Mouse (Mus musculus) left cerebral cortex, adult 18-20 months (tissue): Measurements from ENCODE around the gene Nell2. TPM values are rescaled to one million over a fixed set of nuclear protein-coding genes. Genes with fewer than 3 reads are reported as not detected.
"Not testable (repeated sequence)": the region's sequence is repeated elsewhere in the genome, so short reads cannot be mapped to it uniquely, and the experiment has no call there.

Source experiments
- DNase-seq, 2 experiments: peaks; one replicate each; pipeline ENCODE4 v3.0.0; 2021 to 2022; ENCODE audit warnings: low spot score in 2 of 2, mixed read lengths in 1 of 2
- long read RNA-seq, 2 experiments: library from polyadenylated mRNA; stranded (forward); transcript quantifications; one replicate each; pipeline ENCODE4 v2.0.0; 2021
- total RNA-seq, 2 experiments: library from RNA; stranded (reverse); gene quantifications; 2 replicates each; pipeline ENCODE4 v1.2.3; 2021

Gene Nell2
- total RNA-seq, result 100 to 1,000 TPM; 483 to 499 TPM
- long read RNA-seq, experiment 1, transcript Nell2-202 (21 exons, 3,220 nt), result major isoform, 68 of 632 reads
- long read RNA-seq, experiment 1, transcript Nell2-201 (21 exons, 2,675 nt), result minor isoform, 45 of 632 reads
- long read RNA-seq, experiment 1, partial matches to known transcripts, result 430 of 632 reads
- long read RNA-seq, experiment 1, other reads (novel, unspliced or antisense), result 89 of 632 reads
- long read RNA-seq, experiment 2, transcript Nell2-202 (21 exons, 3,220 nt), result minor isoform, 55 of 513 reads
- long read RNA-seq, experiment 2, transcript Nell2-201 (21 exons, 2,675 nt), result major isoform, 59 of 513 reads
- long read RNA-seq, experiment 2, partial matches to known transcripts, result 336 of 513 reads
- long read RNA-seq, experiment 2, other reads (novel, unspliced or antisense), result 63 of 513 reads

GRCm38 (mm10) chr15:95527948-95528861 lies at the start of gene Nell2:
Gene Nell2, minus strand, starts transcription at chr15:95528559.
- peak; percentile 69 to 80 for DNase-seq

GRCm38 (mm10) chr15:95574661-95575060 lies 46.3 kb upstream of the Nell2 start:
- DNase-seq, result peak; percentile 50 to 76

GRCm38 (mm10) chr15:95569606-95570005 lies 41.2 kb upstream of the Nell2 start:
- DNase-seq, result no peak

- DNase-seq, result no peak
Observed at GRCm38 (mm10) chr15:95565160-95565559, 36.8 kb upstream of the Nell2 start.

- no peak for DNase-seq
Observed at GRCm38 (mm10) chr15:95561303-95561702, 32.9 kb upstream of the Nell2 start.

GRCm38 (mm10) chr15:95550011-95550410 lies 21.7 kb upstream of the Nell2 start:
- DNase-seq, result no peak

GRCm38 (mm10) chr15:95542632-95543031 lies 14.3 kb upstream of the Nell2 start:
- DNase-seq, result peak; percentile 12 to 44

GRCm38 (mm10) chr15:95536724-95537123 lies 8.4 kb upstream of the Nell2 start:
- DNase-seq, result peak in 1 of 2 experiments; percentile 34

GRCm38 (mm10) chr15:95536230-95536629 lies 7.9 kb upstream of the Nell2 start:
- DNase-seq, result peak; percentile 49 to 64

GRCm38 (mm10) chr15:95534644-95535043 lies 6.3 kb upstream of the Nell2 start:
- no peak for DNase-seq

- no peak for DNase-seq
Observed at GRCm38 (mm10) chr15:95527461-95527947, 855 bp downstream of the Nell2 start.

GRCm38 (mm10) chr15:95526626-95527411 lies 1.5 kb downstream of the Nell2 start:
- DNase-seq, result peak in 1 of 2 experiments; percentile 28

- peak; percentile 62 to 71 for DNase-seq
Observed at GRCm38 (mm10) chr15:95525997-95526396, 2.4 kb downstream of the Nell2 start.

GRCm38 (mm10) chr15:95518204-95518603 lies 10.2 kb downstream of the Nell2 start:
- DNase-seq, result no peak

GRCm38 (mm10) chr15:95513306-95513705 lies 15.1 kb downstream of the Nell2 start:
- DNase-seq, result not testable (repeated sequence)

GRCm38 (mm10) chr15:95495666-95496065 lies 32.7 kb downstream of the Nell2 start:
- DNase-seq, result no peak

GRCm38 (mm10) chr15:95495193-95495592 lies 33.2 kb downstream of the Nell2 start:
- no peak for DNase-seq

GRCm38 (mm10) chr15:95492201-95492600 lies 36.2 kb downstream of the Nell2 start:
- peak; percentile 55 to 72 for DNase-seq

- no peak for DNase-seq
Observed at GRCm38 (mm10) chr15:95489174-95489573, 39.2 kb downstream of the Nell2 start.

GRCm38 (mm10) chr15:95487961-95488360 lies 40.4 kb downstream of the Nell2 start:
- peak; percentile 75 to 82 for DNase-seq

GRCm38 (mm10) chr15:95482002-95482401 lies 46.4 kb downstream of the Nell2 start:
- no peak for DNase-seq
